Mouse (Mus musculus): ENCODE measurements around the gene Supt3.

Supt3 gene

DNA sequence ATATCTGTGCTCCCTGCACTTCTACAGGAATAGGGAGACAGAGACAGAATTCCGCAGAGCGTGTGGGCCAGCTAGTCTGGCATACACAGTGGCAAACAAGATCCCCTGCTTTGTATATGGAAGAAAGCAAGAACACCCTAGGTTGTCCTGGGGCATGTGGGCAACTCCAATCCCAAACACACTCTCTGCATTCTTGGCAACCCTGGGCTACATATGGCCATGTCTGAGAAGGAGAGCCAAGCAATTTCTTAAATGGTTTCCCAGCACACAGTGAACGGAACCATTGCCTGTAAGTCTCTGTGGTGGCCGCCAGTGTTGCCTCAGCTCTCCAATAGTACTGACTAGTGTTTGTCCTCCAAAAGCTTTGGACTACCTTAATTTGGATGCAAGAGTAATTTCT is 351.7 kb downstream of the Supt3 start:
- no peak for DNase-seq (ENCODE audit: low spot score)

DNA sequence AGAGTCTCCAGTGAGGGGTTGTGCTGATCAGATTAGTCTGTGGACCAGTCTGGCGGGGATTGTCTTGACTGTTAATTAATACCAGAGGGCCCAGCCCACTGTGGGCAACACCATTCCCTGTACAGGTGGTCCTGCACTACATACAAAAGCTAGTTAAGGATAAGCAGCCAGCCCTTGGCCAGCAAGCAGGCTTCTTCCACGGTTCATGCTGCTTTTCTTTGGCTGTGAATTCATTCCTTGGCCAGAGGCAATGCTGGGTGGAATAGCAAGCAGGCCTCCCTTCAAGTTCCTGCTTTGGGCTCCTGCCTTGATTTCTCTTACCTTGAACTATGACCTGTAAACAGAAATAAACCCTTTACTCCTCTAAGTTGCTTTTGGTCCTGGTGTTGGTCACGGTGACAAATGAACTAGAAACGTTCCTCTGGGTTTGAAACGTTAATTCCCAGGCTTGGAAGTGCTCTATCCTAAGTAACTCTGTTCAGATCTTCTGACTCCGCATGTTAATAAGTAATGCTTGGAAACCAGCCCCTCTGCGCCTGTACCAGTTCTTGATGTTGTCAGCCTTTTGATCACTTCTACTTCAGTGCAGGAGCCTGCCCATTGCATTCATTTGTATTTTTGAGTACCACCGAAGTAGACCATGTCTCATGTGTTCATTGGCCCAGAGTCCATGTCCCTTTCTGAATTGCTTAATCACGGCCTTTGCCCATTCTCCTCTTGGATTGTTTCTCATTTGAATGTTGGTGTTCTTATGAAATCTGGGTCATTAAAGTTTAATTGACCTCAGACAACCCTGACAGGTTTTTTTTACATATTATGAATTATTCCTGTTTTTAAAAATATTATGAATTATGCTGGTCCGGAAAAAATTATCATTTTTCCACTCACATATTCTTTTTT is 356.8 kb downstream of the Supt3 start:
- DNase-seq (ENCODE audit: low spot score), result no peak

- DNase-seq (ENCODE audit: low spot score), result no peak
These were observed 359.5 kb downstream of the Supt3 start for GRCm38 (mm10) chr17:45136491-45136890.

DNA sequence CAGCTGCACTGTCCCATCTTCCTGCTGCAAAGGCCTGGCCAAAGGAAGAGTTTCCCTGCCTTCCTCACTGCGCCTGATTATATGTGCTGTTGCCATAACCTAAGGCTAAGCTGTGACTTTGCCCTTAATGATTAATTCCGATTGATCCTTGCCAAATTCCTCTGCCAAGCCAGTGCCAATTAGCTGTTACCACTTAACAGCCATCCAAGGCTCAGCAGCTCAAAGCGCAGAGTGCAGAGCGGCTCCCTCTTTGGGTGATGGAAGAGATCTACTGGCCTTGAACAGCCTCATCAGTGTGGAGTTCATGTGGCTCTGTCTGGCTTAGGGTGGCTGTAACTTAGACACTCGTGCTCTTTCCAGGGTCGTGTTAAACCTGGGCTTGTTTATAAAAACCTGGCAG is 366.1 kb downstream of the Supt3 start:
- DNase-seq (ENCODE audit: low spot score), result no peak

GRCm38 (mm10) chr17:45144656-45145055 is 367.7 kb downstream of the Supt3 start:
- no peak for DNase-seq (ENCODE audit: low spot score)

DNA sequence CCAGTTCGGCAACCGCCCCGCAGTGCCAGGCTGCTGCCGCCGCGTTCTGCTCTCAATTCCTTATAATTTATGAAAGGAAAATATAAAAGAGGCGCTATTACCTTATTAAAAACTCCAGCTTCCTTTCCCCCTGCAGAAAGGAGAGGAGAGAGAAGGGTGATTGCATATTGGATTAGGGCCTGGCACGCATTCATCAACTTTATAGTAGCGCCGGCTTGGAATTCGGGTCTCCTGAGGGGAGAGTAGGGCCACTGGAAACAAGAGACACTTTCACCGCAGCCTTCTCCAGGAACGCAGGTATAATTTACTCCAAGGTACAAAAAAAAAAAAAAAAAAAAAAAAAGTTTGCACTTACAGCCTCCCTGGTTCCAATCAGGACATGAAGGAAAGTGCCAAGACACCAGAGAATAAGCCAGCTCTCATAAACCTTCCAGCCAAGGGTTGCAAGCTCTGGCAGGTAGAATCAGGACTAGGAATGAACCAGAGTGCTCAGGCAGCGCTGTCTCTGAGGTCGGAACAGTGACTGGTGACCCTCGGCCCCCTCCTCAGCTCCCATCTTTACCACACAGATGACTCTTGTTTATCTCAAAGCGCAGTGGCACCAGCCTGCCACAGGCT is 374.5 kb downstream of the Supt3 start:
- no peak for DNase-seq (ENCODE audit: low spot score)

GRCm38 (mm10) chr17:45153721-45154120 is 376.8 kb downstream of the Supt3 start:
- DNase-seq (ENCODE audit: low spot score), result no peak

- no peak for DNase-seq (ENCODE audit: low spot score)
These were observed 381.3 kb downstream of the Supt3 start for GRCm38 (mm10) chr17:45158171-45158691.

- DNase-seq (ENCODE audit: low spot score), result no peak
These were observed 383.7 kb downstream of the Supt3 start for GRCm38 (mm10) chr17:45160651-45161050.

DNA sequence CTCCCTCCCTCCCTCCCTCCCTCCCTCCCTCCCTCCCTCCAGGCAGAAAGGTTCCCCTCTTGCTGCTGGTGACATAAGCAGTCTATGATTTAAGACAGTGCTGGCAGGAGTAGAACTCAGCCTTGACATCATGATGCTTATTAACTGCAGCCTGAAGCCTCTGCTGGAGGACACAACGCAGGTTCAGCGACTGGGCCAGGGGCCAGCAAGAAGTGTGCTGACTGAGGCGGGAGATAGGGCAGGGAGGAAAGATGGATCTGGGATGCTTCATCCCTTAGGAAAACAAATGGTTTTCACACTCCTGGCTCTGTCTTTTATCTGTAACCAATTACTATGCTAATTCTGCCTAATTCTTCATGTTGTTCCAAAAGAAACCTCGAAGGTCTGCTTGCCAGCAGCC is 388.8 kb downstream of the Supt3 start:
- no peak for DNase-seq (ENCODE audit: low spot score)

Measured in spleen, adult 12 weeks (tissue).